Mouse (Mus musculus): ENCODE measurements at regions not wholly inside any gene's neighbourhood (a gene's known extent, or its start where the extent isn't known, plus 50 kb on each side); places are given as distances from the start of the nearest gene placed in this dataset.

- no peak for TF ChIP-seq POLR2A (IDR thresholded peaks at IDR 0.05; ENCODE audit: insufficient read length, low read depth)
- TF ChIP-seq USF1 (IDR thresholded peaks at IDR 0.05; ENCODE audit: low read depth) = no peak
- TF ChIP-seq CEBPB (IDR thresholded peaks at IDR 0.05; ENCODE audit: insufficient read depth, poor library complexity, severe bottlenecking) = no peak
- TF ChIP-seq MAX (IDR thresholded peaks at IDR 0.05; ENCODE audit: low read depth) = no peak
- no peak for TF ChIP-seq TCF12 (IDR thresholded peaks at IDR 0.05; ENCODE audit: insufficient read depth, poor library complexity, severe bottlenecking)
- TF ChIP-seq POLR2AphosphoS2 (IDR thresholded peaks at IDR 0.05; ENCODE audit: insufficient read length, low read depth) = no peak
- TF ChIP-seq MYOD1 (IDR thresholded peaks at IDR 0.05; ENCODE audit: control insufficient read depth in 1 of 3, insufficient read length in 2 of 3, low read depth in 2 of 3) = no peak
- no peak for TF ChIP-seq E2F4 (IDR thresholded peaks at IDR 0.05; ENCODE audit: insufficient read depth)
- TF ChIP-seq MYOG (IDR thresholded peaks at IDR 0.05; ENCODE audit: control insufficient read depth in 1 of 3, insufficient read depth in 1 of 3, insufficient read length in 2 of 3, low read depth in 2 of 3) = no peak
- TF ChIP-seq TCF3 (IDR thresholded peaks at IDR 0.05; ENCODE audit: insufficient read length, low read depth) = no peak
- no peak for TF ChIP-seq REST (IDR thresholded peaks at IDR 0.05; ENCODE audit: insufficient read depth, insufficient read length)
- no peak for TF ChIP-seq SRF (IDR thresholded peaks at IDR 0.05; ENCODE audit: control insufficient read depth, insufficient read length, low read depth)
Observed at GRCm38 (mm10) chr9:112307837-112308236, 72.1 kb upstream of the Arpp21 start.

All from myocyte (in vitro differentiated cells).